Mouse (Mus musculus) kidney, adult 2 months (tissue): ENCODE results near the gene Fars2.

Experiments used
- CTCF ChIP-seq: fragments of 200-500 bp; conservative IDR thresholded peaks from 2 replicates; pipeline ENCODE4 v1.5.1; 2011; ENCODE audit warnings: low read depth, mild to moderate bottlenecking, control low read depth, low read length, moderate library complexity, mixed read lengths; ENCODE audit not compliant: insufficient read depth, insufficient read length
- POLR2A ChIP-seq: fragments of 200-500 bp; IDR thresholded peaks from one replicate; pipeline ENCODE4 v1.6.1; 2011; ENCODE audit warnings: low read depth, low read length, control low read depth

- TF ChIP-seq POLR2A (no peak), CTCF (no peak)
Observed at GRCm38 (mm10) chr13:36081591-36081990, 35.6 kb upstream of the Fars2 start.
